Mouse (Mus musculus): Measurements from ENCODE around the gene Zfp444.
A peak's percentile ranks its signal among the peaks of the same experiment; 100 is the strongest.

GRCm38 (mm10) chr7:6194129-6194528 lies 22.1 kb downstream of the Zfp444 start:
- TF ChIP-seq CTCF (IDR thresholded peaks at IDR 0.05) (peak; percentile 89), POLR2A (IDR thresholded peaks at IDR 0.05; ENCODE audit: insufficient read depth, low read depth, low read length) (no peak)

Measured in heart, adult 2 months (tissue).